Mouse (Mus musculus) Patski (cell line): ENCODE measurements around the gene Exoc4. TPM values are rescaled to one million over a fixed set of nuclear protein-coding genes. Genes with fewer than 3 reads are reported as not detected.

Experiments used
- ATAC-seq: fragments of 100-300 bp; one replicate; pipeline ENCODE4 v1.8.0; 2021
- CTCF ChIA-PET: fragments of 350-600 bp; sonication (Branson Sonifier 250); formaldehyde crosslinking; loops from one replicate; lab custom pipeline; 2022; ENCODE audit warnings: inconsistent platforms; lab: Charles Lee
- POLR2A ChIA-PET: fragments of 350-600 bp; sonication (Branson Sonifier 250); formaldehyde crosslinking; loops from one replicate; lab custom pipeline; 2022; ENCODE audit warnings: antibody characterized with exemption, inconsistent platforms; lab: Charles Lee
- DNase-seq: peaks from one replicate; pipeline ENCODE4 v3.0.0-alpha.2; 2011; ENCODE audit warnings: low read depth, low spot score
- H3K27me3 ChIP-seq: fragments of 371-371 bp; one replicate; pipeline ENCODE4 v1.5.1; 2021
- CTCF ChIP-seq: fragments of 100-300 bp; IDR thresholded peaks from one replicate; pipeline ENCODE4 v1.5.1; 2021
- in situ Hi-C: fragments of 300-500 bp; cut with MboI; formaldehyde crosslinking; loops from 3 replicates; pipeline ENCODE4 v1.11.1; 2018; ENCODE audit warnings: low pct_unique_long_range_greater_than_20kb, mixed read lengths
- polyA plus RNA-seq: library from polyadenylated mRNA; unstranded; gene quantifications from one replicate; pipeline ENCODE4 v1.2.3, GENCODE M21; 2021

The Exoc4 gene
- polyA plus RNA-seq: 71.3 TPM

- no peaks in the 10 kb centered on the region for H3K27me3 ChIP-seq
- peak; percentile 100 for ATAC-seq
- TF ChIP-seq CTCF: no peak
- CTCF ChIA-PET: no interaction called here
- peak; percentile 83 for DNase-seq
- POLR2A ChIA-PET: no interaction called here
- in situ Hi-C loops: no loop called here
These were observed at the start of gene Exoc4 for GRCm38 (mm10) chr6:33248894-33249758. Exoc4 (plus strand) TSS chr6:33249085.

GRCm38 (mm10) chr6:33218780-33219179, 30.1 kb upstream of the Exoc4 start:
- in situ Hi-C loops: no loop called here
- DNase-seq: no peak
- H3K27me3 ChIP-seq: peaks cover 42% of the 10 kb centered on the region
- ATAC-seq: no peak
- no peak for TF ChIP-seq CTCF
- ChIA-PET CTCF (no interaction called here), POLR2A (no interaction called here)

DNA sequence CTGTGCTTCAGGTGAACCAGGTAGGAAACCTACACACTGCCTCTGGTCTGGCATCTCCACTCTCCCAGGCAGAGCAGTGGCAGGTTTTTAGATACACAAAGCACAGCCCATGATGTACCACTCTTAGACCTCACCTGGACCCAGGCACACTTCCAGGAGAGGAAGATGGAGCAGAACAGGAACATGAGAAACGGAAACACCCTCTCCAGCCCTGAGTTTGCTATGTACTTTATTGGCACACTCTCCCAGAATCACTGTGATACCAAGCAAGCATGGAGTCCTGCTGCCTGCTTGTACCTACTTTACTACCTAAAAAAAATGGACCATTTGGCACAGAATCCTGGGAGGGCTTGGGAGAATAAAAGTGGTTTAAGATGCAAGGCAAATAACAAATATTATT, 22.2 kb upstream of the Exoc4 start:
- POLR2A ChIA-PET: no interaction called here
- H3K27me3 ChIP-seq: peaks cover 15% of the 10 kb centered on the region
- CTCF ChIA-PET: no interaction called here
- in situ Hi-C loops: no loop called here
- DNase-seq: no peak
- ATAC-seq: no peak
- no peak for TF ChIP-seq CTCF

DNA sequence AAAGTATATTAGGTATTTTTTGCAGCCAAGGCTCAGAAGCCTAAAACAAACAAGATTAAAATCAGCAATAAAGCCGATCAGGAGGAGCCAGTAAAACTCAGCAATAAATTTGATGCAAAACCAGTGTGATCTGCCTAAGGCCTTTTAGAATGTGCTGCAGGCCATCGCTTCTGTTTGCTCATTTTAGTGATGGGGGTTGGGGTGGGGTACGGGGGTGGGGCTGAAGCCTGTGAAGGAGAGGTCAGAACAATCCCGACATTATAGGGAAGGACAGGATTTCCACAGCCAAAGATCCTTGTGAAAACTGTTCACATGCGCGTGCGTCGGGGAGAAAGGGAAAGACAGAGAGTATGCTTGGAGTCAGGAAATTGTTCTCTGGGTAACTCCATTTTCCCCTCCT, 21.5 kb upstream of the Exoc4 start:
- ChIA-PET POLR2A (no interaction called here), CTCF (no interaction called here)
- in situ Hi-C loops: no loop called here
- DNase-seq (no peak), ATAC-seq (no peak)
- TF ChIP-seq CTCF: no peak
- H3K27me3 ChIP-seq: peaks cover 14% of the 10 kb centered on the region

GRCm38 (mm10) chr6:33241250-33241649, 7.6 kb upstream of the Exoc4 start:
- no peak for DNase-seq
- peaks cover 31% of the 10 kb centered on the region for H3K27me3 ChIP-seq
- ChIA-PET POLR2A (no interaction called here), CTCF (no interaction called here)
- in situ Hi-C loops: no loop called here
- TF ChIP-seq CTCF: no peak
- ATAC-seq: no peak

DNA sequence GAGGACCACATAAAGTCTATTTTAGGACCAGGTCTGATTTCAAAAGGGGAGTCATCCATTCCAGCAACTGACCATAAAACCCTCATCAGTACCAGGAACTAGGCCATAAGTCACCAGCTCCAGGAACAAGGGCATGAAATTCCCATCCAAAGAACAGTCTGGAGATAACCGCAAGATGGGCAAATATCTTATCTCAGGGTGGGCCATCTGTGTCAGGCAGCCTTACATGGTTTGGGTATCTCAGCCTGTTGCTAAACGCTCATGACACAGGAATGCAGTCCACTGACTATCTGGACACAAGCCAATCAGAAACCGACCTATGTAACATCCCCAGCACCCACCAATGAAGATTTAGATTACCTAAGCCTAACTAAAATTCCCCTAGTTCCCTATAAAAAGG, 4.3 kb upstream of the Exoc4 start:
- ATAC-seq (no peak), DNase-seq (no peak)
- POLR2A ChIA-PET: interaction anchor here (0.6 kb wide), 1 partner anchor 697 kb away, joined by 3 read pairs; no protein-coding TSS in a partner anchor
- TF ChIP-seq CTCF: no peak
- H3K27me3 ChIP-seq: peaks cover 14% of the 10 kb centered on the region
- CTCF ChIA-PET: interaction anchor here (1.1 kb wide), 1 partner anchor 11 kb away, joined by 3 read pairs; no protein-coding TSS in a partner anchor
- in situ Hi-C loops: no loop called here

DNA sequence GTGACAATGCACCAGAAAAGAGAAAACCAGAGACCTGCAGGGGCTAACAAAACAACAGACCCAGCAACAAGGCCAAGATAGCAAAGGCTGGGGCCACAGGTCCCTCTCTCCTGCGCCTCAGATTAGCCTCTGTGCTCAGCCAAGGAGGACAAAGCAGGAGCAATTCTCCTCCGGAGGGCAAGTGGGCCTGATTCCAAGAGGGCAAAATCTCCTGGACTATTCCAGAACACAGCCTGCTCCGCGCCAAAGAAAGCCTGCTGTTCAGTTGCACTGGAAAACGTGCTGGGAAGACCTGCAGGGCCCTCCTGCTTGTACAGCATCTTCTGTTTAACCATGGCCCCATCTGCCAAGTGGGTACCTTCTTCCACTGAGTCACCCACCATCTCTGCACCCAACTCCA, 1.7 kb upstream of the Exoc4 start:
- in situ Hi-C loops: no loop called here
- ATAC-seq (no peak), DNase-seq (no peak)
- ChIA-PET POLR2A (no interaction called here), CTCF (no interaction called here)
- peaks cover 3% of the 10 kb centered on the region for H3K27me3 ChIP-seq
- no peak for TF ChIP-seq CTCF

GRCm38 (mm10) chr6:33247576-33248355, 1.1 kb upstream of the Exoc4 start:
- in situ Hi-C loops: no loop called here
- no peak for TF ChIP-seq CTCF
- POLR2A ChIA-PET: no interaction called here
- ATAC-seq (no peak), DNase-seq (no peak)
- CTCF ChIA-PET: no interaction called here
- no peaks in the 10 kb centered on the region for H3K27me3 ChIP-seq

DNA sequence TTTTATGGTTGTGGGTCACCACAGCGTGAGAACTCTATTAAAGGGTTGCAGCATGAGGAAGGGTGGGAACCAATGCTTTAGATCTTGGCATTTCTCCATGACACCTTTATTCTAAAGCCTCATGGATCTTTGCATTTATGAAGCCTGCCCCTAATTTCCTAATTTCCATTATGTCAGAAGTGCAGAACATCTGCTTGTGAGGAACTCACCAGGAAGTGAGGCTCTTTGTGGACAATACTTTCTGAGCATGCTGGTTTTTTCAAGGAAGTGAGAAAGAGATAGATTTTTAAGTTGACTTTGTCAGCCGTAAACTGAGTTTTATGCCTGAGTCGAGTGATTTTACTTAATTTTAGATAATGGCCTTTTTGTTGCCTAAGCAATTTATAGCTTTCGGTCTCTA, 7.8 kb downstream of the Exoc4 start:
- no peak for TF ChIP-seq CTCF
- no peak for DNase-seq
- in situ Hi-C loops: no loop called here
- POLR2A ChIA-PET: no interaction called here
- no peaks in the 10 kb centered on the region for H3K27me3 ChIP-seq
- no peak for ATAC-seq
- CTCF ChIA-PET: interaction anchor here (0.6 kb wide), 1 partner anchor 349 kb away, joined by 3 read pairs; no protein-coding TSS in a partner anchor

GRCm38 (mm10) chr6:33257076-33257789, 8.3 kb downstream of the Exoc4 start:
- DNase-seq (no peak), ATAC-seq (no peak)
- no peak for TF ChIP-seq CTCF
- no peaks in the 10 kb centered on the region for H3K27me3 ChIP-seq
- ChIA-PET POLR2A (no interaction called here), CTCF (interaction anchor here (0.6 to 1.1 kb wide), 3 partner anchors 9 to 350 kb away, joined by 3 read pairs; no protein-coding TSS in a partner anchor)
- in situ Hi-C loops: no loop called here
